Mouse (Mus musculus) kidney, adult 8-10 months (tissue): ENCODE measurements at regions not wholly inside any gene's neighbourhood (a gene's known extent, or its start where the extent isn't known, plus 50 kb on each side); places are given as distances from the start of the nearest gene placed in this dataset.

Source experiments
- DNase-seq, 2 experiments: peaks; one replicate each; pipeline ENCODE4 v3.0.0; 2022

GRCm38 (mm10) chr7:130091942-130092341 lies 428.2 kb downstream of the Ate1 start:
- DNase-seq: no peak

- no peak for DNase-seq
Observed at GRCm38 (mm10) chr7:130095141-130095540, 425.0 kb downstream of the Ate1 start.

GRCm38 (mm10) chr7:130098606-130099005 lies 421.6 kb downstream of the Ate1 start:
- no peak for DNase-seq

GRCm38 (mm10) chr7:130102671-130103070 lies 417.5 kb downstream of the Ate1 start:
- DNase-seq: no peak

GRCm38 (mm10) chr7:130106961-130107360 lies 413.2 kb downstream of the Ate1 start:
- DNase-seq: no peak

GRCm38 (mm10) chr7:130108362-130108761 lies 411.8 kb downstream of the Ate1 start:
- DNase-seq: no peak
